Mouse (Mus musculus): ENCODE data around the gene Fam174a.

DNA sequence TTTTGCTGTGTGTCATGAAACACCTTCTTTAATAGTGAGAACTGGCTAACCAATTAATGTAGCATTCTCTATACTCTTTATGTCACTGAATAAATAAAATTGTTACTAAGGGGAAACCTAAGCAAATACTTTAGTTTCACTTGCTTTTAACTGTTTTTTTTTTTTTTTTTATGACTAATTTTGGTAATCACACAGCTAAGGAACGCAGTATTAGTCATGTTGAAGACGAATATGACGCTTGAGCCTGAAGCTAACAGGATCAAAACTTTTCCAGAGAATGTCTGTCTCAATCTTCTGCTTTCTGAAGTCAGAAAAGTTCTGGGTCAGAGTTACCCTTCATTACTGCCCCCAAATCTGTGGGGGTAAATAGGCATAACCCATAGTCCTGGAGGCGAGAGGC, 54.3 kb downstream of the Fam174a start:
- TF ChIP-seq GATA1 (IDR thresholded peaks at IDR 0.05; ENCODE audit: low read length) (no peak), TAL1 (IDR thresholded peaks at IDR 0.05; ENCODE audit: low read length) (no peak)

Data from erythroblast, embryonic 14.5 days (primary cell).